Mouse (Mus musculus) ES-Bruce4 (cell line): ENCODE measurements around the gene Pakap.

Source experiments
- CTCF ChIP-seq: IDR thresholded peaks from one replicate; pipeline ENCODE4 v1.8.1; 2011; ENCODE audit warnings: low read depth, low read length
- EP300 ChIP-seq: IDR thresholded peaks from 2 replicates; pipeline ENCODE4 v1.6.1; 2011; ENCODE audit warnings: low read depth, low read length; ENCODE audit not compliant: insufficient read depth
- POLR2A ChIP-seq: IDR thresholded peaks from one replicate; pipeline ENCODE4 v1.8.1; 2011; ENCODE audit warnings: low read length; ENCODE audit not compliant: insufficient read depth

- TF ChIP-seq CTCF = no peak
- no peak for TF ChIP-seq EP300
- TF ChIP-seq POLR2A = no peak
Observed at GRCm38 (mm10) chr4:57735426-57735825, 167.4 kb downstream of the Pakap start.
